Mouse (Mus musculus) lung, adult 2 months (tissue): ENCODE results near the gene Gm47985. TPM values are rescaled to one million over a fixed set of nuclear protein-coding genes. Genes with fewer than 3 reads are reported as not detected.
"Not testable (repeated sequence)": the region's sequence is repeated elsewhere in the genome, so short reads cannot be mapped to it uniquely, and the experiment has no call there.

ENCODE experiments used
- DNase-seq: peaks from one replicate; pipeline ENCODE4 v3.0.0; 2022
- H3K4me1 ChIP-seq: fragments of 200-500 bp; 2 replicates; pipeline ENCODE4 v1.6.1; 2011; ENCODE audit warnings: low read length; ENCODE audit not compliant: control insufficient read depth, insufficient read depth
- H3K4me3 ChIP-seq: fragments of 200-500 bp; replicated peaks from 2 replicates; pipeline ENCODE3; 2011; ENCODE audit warnings: low read depth, mild to moderate bottlenecking, control low read depth, low read length; ENCODE audit errors: extremely low read depth
- CTCF ChIP-seq: fragments of 200-500 bp; IDR thresholded peaks from 2 replicates; pipeline ENCODE4 v1.5.1; 2011; ENCODE audit warnings: mild to moderate bottlenecking, low read length, control low read depth; ENCODE audit not compliant: insufficient read depth
- POLR2A ChIP-seq: fragments of 200-500 bp; IDR thresholded peaks from 2 replicates; pipeline ENCODE4 v1.6.1; 2011; ENCODE audit warnings: low read depth, mild to moderate bottlenecking, control low read depth, low read length, borderline replicate concordance; ENCODE audit errors: extremely low read depth
- WGBS: fragments of 180-500 bp; shearing (Covaris S2); methylation state at CpG from one replicate; pipeline ENCODE4 v1.1.7; 2018; 5-methylcytosine and 5-hydroxymethylcytosine counted together
- polyA plus RNA-seq: library from polyadenylated mRNA; depleted of rRNA; stranded (reverse); fragments of >200 nt; gene quantifications from 2 replicates; pipeline ENCODE4 v1.2.3, GENCODE M21; 2012

The Gm47985 gene
- polyA plus RNA-seq, 1 experiment, result not detected

DNA sequence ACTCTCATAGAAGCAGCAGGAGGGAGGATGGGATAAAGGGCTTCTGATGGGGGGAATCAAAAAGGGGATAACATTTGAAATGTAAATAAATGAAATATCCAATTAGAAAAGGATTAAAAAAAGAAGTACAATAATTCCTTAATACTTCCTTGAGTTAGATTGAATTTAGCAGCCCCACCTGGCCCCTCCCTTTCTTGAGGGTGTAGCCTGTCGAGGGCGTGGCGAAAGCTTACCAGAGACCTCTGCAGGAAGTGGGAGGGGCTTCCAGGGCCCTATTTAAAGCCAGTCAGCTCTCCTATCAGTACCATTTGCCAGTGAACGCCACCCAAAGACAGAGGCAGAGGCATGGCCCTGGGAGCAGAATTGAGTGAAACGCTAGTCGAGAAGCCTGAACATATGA is 21.5 kb downstream of the Gm47985 start, which contains the start of gene 3110040M04Rik:
3110040M04Rik (plus strand) TSS at position 304 of the 400 bp plus-strand sequence.
- not testable (repeated sequence) for DNase-seq, H3K4me3 ChIP-seq, H3K4me1 ChIP-seq
- WGBS, result no CpG with 5 or more reads among the region's 6 CpGs

GRCm38 (mm10) chr1:151208493-151208892 is 26.2 kb downstream of the Gm47985 start:
- H3K4me1 ChIP-seq, H3K4me3 ChIP-seq, DNase-seq: not testable (repeated sequence)
- WGBS, result 65% methylated on average over 3 of the region's 5 CpGs

GRCm38 (mm10) chr1:151208944-151209343 is 26.6 kb downstream of the Gm47985 start:
- H3K4me3 ChIP-seq, H3K4me1 ChIP-seq, DNase-seq: not testable (repeated sequence)

- DNase-seq, H3K4me1 ChIP-seq, H3K4me3 ChIP-seq: not testable (repeated sequence)
- 91% methylated on average over 4 of the region's 8 CpGs for WGBS
These were observed 27.6 kb downstream of the Gm47985 start, which contains the start of gene Gm47996 for GRCm38 (mm10) chr1:151209824-151210355. Gene Gm47996 (plus strand): TSS chr1:151210131.

DNA sequence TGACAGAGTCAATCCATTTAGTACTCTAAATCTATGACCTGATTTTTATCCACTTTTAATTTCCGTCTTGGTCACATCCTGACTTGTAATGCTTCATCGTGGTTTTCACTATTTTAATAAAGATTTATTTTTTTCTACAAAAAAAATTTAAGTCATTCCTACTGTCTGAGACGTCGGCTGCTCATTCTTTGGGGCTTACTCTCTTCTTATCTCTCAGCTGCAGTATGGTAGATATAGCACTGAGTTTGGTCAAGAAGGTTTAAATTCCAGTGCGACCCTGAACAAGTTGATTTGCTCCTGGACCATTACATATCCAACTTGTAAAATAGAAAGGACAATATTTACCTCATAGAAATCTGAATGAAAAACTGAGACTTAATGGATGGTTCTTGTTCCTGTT is 29.3 kb downstream of the Gm47985 start:
- not testable (repeated sequence) for H3K4me1 ChIP-seq, DNase-seq, H3K4me3 ChIP-seq
- 88% methylated on average over 5 of the region's 5 CpGs for WGBS

GRCm38 (mm10) chr1:151214862-151215261 is 32.5 kb downstream of the Gm47985 start:
- H3K4me3 ChIP-seq, result no peak overlapping the region
- TF ChIP-seq CTCF (no peak), POLR2A (no peak)
- DNase-seq, result no peak
- WGBS, result 57% methylated on average over 2 of the region's 2 CpGs
- H3K4me1 ChIP-seq, result no peaks in the 10 kb centered on the region

DNA sequence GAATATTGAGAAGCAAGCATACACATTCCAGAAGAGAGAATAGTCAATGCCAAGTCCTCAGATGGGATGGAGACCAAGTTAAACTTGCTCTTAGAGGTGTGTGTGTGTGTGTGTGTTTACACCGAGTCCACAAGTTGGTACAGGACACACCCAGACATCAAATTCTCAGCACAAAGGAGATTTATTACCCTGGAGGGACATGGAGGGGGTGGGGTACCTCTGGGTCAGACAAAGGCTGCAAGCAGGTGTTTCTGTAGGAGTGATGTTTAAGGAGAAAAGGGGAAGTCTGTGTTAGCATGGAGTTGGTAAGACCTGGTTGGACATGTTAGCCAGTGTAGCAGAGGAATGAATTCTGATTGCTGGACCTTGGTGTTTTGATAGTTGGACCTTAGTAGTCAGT is 33.6 kb downstream of the Gm47985 start:
- 52% methylated on average over 1 of the region's 1 CpGs for WGBS
- DNase-seq, result no peak
- no peak for TF ChIP-seq POLR2A
- no peak for TF ChIP-seq CTCF
- Histone ChIP-seq H3K4me1 (no peaks in the 10 kb centered on the region), H3K4me3 (no peak overlapping the region)

DNA sequence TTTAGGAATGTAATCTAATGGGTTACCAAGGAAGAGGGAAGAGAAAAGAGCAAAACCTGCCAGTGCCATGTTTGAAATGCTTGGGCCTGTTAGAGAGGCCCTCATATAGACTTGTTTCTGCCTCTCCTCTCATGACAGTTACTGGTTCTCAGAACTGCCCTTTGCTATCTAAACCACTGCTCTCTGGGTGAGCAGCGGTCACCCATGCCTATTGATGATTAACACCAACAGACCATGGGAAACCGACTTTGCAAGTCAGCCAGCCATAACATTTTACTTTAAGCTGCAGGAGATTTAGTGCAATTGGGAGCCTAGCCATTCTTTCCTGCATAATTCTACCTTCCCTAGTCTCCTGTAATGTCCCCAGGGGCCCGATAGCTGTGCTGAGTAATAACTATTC is 34.1 kb downstream of the Gm47985 start:
- TF ChIP-seq CTCF (no peak), POLR2A (no peak)

GRCm38 (mm10) chr1:151219045-151219444 is 36.7 kb downstream of the Gm47985 start:
- WGBS, result 90% methylated on average over 5 of the region's 5 CpGs
- H3K4me3 ChIP-seq, result no peak overlapping the region
- no peak for TF ChIP-seq CTCF
- no peak for TF ChIP-seq POLR2A
- H3K4me1 ChIP-seq, result no peaks in the 10 kb centered on the region
- DNase-seq, result no peak

More for the DNA sequence above, 34.1 kb downstream of the Gm47985 start:
- Histone ChIP-seq H3K4me3 (no peak overlapping the region), H3K4me1 (no peaks in the 10 kb centered on the region)
- DNase-seq, result no peak
- WGBS, result 76% methylated on average over 3 of the region's 3 CpGs

- WGBS, result 81% methylated on average over 7 of the region's 7 CpGs
- Histone ChIP-seq H3K4me1 (no peaks in the 10 kb centered on the region), H3K4me3 (no peak overlapping the region)
- no peak for TF ChIP-seq POLR2A
- no peak for TF ChIP-seq CTCF
- no peak for DNase-seq
These were observed 37.8 kb downstream of the Gm47985 start for GRCm38 (mm10) chr1:151220098-151220497.

- no peak for DNase-seq
- TF ChIP-seq POLR2A (no peak), CTCF (no peak)
- 87% methylated on average over 10 of the region's 10 CpGs for WGBS
- H3K4me3 ChIP-seq, result no peak overlapping the region
- H3K4me1 ChIP-seq, result no peaks in the 10 kb centered on the region
These were observed 40.4 kb downstream of the Gm47985 start for GRCm38 (mm10) chr1:151222561-151223267.
